Mouse (Mus musculus) frontal cortex, postnatal 25 days (tissue): ENCODE measurements at regions not wholly inside any gene's neighbourhood (a gene's known extent, or its start where the extent isn't known, plus 50 kb on each side); places are given as distances from the start of the nearest gene placed in this dataset.

ENCODE experiments used
- DNase-seq, 2 experiments: peaks; one replicate each; pipeline ENCODE4 v3.0.0; 2022; ENCODE audit warnings: low spot score in 2 of 2

DNA sequence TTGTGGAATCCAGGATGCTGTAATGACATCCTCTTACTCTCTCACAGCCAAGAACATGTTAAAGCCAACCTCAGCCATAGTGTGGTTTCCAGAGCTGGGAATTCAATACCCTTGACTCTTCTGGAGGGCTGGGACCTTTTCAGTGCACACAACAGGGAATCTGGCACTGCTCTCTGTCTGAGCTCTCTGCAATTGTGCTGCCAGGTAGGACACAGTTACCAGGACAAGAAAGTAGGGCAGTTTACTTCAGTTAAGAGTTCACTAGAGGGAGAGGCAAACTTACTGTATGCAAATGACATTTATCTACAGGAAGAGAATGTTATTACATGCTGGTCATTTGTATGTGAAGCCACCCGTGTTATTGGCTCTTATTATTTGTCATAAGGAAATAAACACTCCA lies 197.6 kb downstream of the Arl4a start:
- DNase-seq = no peak

DNA sequence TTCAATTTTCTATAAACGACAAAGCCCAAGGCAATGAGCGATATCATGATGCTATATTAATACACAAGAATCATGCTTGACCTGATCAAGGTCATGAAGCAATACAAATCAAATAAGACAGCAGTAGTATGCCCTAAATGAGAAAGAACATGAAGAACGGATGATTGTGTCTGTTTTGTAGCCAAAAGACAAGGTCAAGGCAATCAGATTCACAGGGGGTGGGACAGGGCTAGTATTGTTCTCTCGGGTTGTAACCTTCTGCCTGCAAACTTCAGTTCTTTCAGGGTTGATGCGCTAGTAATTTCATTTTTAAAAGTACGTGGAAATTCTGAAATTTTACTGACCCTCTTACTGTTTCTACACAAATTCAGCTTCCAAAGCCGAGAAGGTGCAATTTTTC lies 206.7 kb downstream of the Arl4a start:
- DNase-seq = no peak

DNA sequence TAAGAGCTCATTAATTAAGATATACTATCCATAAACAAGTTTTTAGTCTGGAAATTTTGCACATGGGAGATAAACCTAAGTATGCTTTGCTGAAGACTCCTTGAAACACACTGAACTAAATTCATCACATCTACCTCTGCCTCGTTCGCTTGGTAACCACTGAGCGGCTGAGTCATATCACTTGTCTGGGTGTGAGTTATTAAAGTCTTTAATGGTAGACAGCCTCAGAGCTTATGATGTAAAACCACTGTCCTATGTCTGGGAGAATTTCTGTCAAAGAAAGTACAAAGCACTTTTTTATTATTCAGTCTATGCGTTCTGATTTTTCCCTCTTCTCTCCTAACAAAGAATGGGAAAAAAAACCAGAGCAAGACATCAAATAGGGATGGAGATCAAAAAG lies 207.3 kb downstream of the Arl4a start:
- DNase-seq = no peak

DNA sequence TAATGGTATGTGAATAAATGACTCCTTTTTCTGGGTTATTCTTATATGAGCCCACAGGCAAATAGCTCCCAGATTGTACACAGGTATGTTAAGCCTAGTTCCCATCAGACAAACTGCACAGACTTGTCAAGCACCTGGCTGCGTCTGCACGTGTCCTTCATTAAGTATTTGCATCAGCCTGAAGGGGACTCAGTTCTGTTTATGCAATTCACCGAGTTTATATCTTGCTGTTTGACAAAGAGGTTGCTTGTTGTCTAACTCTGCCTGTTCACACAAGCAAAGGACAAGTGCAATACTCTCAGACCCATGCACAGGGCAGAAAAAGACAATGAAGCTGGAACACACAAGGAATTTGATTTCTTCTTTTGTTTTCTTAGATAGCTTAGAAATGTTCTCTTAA lies 215.2 kb downstream of the Arl4a start:
- DNase-seq = no peak

DNA sequence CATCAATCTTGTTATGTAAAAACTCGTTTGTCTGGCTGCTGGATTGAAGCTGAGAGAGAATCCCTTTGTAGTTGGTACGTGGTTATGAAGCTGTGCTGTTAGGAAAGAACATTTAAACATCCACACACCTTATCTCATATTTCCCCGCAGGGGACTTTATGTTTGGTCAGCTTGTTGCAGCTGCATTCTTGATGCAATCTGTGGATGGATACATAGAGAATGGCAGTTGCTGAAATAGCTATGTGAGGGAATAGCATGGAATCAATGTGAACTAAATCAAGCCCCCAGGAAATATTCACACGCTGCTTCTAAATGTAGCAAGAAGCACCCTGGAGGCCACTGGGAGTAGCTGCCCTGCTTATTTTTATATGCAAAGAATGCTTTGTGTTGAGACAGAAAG lies 236.3 kb downstream of the Arl4a start:
- DNase-seq = no peak

DNA sequence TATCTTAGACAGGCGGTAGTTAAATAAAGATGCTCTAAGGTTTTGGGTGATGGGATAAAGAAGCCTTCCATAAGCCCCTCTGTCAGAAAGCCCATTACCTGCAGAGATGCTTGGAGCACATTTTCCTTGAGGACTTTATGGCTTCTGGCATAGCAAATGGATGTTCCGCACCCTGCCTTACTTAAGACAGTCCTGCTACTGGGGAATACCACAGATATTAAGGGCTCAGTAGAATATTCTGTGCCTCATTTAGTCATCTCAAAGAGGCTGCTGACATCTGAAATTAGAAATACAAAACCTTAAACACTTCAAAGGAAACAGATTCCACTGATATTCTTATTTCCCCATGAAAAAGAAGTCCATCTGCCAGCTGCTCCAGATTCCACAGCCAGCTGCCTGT lies 240.0 kb downstream of the Arl4a start:
- no peak for DNase-seq

DNA sequence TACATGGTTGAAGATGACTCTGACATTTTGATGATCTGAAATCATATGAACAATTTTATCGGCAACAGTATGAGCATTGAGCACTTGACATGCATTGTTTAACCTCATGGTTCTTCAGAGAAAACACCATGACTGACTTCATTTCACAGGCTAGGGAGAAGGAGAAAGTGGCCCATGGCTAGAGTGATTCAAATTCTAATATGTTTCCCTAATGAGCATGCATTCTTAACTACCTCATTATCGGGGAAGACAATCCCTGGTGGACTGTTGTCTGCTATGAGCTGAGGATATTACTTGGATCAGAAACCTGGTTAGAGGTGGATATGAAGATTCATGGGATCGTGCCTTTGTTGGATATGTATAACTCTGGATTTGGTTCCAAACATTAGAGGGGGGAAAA lies 240.9 kb downstream of the Arl4a start:
- DNase-seq = no peak

DNA sequence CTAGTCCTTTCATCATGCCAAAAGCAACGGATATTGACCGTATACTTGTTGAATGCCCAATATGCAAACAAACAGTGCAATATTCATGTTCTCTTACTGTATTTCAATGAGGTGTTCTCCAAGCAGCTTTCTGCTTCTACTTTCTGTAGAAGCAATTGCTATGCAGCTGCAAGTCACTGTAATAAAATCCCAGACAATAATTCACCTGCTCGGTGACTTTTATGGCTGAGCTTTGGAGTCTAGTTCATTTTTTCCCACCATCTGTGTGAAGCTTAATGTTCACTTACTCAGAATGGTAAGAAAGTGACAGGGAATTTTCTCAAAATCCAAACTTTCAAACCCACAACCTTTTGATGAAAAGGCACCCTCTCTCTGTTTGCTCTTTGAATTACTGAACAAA lies 252.8 kb downstream of the Arl4a start:
- DNase-seq = no peak

DNA sequence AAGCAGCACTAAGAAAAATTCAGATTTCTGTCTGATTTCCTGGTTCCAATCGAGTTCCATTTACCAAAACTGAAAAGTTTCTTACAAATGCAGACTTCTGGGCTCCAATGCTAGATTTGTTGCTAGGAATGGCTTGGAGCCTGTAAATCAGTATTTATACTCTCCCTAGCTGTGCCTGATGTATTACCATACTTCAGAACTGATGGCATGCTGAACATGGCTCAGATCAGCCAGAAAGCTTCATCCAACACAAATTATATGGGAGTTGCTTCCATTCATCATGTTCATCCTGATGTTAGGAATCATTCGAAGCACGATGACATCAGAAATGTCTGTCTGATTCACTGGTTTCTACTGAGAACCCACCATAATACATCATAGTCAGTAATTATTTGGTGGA lies 253.3 kb downstream of the Arl4a start:
- no peak for DNase-seq

DNA sequence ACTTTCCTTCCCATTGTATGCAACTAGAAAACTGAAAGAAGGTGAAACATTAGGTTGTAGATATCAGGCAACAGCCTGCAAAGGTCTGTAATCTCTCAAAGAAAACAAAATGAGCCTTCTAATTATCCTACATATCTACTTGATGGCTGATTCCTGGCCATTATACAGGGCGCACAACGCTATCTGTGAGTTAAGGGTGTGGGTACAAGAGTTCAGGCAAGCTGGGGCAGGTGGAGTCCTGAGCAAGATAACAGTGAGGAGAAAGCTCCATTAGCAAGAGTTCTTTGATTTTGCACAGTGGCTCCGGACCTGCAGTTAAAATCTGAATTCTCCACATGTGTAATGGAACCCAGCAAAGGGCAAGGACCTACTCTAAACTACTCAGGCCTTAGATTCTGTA lies 261.7 kb downstream of the Arl4a start:
- no peak for DNase-seq

DNA sequence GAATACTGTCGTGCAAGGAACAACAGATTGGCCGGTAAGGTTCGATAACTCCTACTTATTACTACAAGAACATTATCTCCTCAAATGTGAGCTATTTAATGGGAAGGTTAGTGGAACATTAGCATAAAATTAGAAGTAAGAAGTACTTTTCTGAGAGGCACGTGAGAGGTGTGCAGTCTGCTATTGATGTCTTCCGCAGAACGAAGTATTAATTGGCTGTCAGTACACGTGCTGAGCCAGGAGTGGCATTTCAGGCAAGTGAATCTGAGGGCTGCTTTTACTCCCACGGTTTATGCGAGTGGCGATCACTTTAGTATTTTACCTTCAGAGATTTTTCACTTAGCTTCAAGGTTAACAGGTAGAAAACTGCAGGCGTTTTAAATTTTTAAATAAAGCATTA lies 270.8 kb downstream of the Arl4a start:
- DNase-seq = no peak

DNA sequence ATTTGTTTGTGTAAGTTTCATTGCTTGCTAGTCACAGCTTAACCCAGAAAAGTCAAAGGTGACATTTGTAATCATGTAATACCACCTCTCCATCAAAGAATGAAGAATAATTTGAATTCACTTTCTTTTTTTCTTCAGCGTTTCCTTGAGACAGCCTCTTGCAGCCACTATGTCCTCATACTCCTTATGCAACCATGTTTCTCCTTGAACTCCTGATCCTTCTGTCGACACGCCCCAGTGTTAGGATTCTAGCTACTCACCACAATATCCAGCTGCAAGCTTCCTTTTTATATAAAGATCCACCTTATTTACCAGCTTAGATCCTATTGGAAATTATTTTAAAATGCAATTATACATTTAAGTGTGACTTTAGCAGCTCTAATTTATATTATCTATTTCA lies 274.3 kb downstream of the Arl4a start:
- no peak for DNase-seq

DNA sequence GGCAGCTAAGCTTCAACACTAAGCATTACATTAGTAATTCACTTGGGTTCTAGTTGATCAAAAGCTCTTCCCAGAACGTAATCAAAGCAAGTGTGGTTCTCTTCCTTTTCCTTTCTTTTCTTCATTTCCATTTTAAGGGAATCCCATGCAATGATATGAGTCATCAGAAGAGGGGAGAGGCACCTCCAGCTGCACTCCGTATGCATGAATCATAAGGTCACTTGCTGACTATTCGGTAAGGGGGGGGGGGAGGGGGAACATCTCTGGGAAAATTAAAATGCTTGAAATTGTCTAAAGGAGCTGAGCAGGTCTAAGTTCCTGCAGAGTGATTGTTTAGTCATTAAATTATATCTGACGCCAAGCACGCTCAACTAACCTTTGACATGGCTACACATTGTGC lies 275.9 kb downstream of the Arl4a start:
- DNase-seq = no peak

DNA sequence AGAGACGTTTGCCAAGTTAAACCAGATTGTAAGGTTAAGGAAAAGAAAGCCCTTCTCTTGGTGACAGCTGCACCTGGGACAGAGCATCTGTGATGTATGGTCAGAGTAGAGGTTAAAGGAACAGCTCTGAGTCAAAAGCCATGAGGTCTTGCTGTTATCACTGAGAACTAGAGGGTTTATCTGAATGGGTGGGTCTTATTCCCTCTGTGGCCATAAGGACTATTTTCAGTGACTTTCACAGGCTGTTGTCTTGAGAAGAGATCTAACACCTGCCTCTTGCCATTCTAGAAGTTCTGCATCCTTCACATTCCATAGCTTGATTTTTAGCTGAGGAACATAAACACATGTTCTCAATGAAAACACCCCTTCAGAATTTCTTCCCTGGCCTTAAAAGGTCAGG lies 276.5 kb downstream of the Arl4a start:
- DNase-seq = no peak

DNA sequence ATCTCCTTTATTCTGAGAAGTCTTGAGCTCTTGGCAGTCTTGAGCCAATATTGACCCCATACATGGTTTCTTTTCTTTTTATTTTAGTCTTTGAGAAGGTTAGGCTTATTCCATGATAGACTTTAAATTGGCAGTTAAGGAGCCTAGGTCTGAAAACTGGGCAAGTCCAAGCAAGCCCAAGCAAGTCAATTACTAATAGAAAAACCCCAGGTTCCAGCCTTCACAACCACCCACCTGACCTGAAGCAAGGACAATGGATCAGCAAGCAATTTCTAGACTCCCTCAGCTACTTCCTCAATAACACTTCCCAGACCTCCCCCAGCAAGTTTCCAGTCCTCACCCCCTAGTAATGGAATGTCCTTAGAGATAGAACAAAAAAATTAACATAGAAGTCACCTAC lies 279.9 kb downstream of the Arl4a start:
- DNase-seq = no peak

DNA sequence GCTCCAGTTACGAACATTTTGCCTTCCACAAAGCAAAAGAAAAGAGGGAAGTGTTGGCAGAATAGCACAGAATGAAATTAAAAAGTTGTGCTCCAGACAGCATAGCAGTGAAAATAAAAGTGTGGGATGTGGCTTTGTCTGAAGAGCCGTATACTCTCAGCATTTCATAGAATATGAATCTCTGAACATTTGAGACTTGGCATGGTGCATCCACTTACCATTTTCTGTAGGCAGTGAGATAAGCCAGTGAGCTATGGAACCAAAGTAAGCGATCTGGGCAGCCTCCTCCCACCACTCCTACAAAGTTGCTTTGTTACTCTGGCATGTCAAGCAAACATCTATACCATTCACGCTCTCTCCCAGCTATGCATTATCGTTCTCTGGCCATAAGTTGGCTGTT lies 286.0 kb downstream of the Arl4a start:
- no peak for DNase-seq

DNA sequence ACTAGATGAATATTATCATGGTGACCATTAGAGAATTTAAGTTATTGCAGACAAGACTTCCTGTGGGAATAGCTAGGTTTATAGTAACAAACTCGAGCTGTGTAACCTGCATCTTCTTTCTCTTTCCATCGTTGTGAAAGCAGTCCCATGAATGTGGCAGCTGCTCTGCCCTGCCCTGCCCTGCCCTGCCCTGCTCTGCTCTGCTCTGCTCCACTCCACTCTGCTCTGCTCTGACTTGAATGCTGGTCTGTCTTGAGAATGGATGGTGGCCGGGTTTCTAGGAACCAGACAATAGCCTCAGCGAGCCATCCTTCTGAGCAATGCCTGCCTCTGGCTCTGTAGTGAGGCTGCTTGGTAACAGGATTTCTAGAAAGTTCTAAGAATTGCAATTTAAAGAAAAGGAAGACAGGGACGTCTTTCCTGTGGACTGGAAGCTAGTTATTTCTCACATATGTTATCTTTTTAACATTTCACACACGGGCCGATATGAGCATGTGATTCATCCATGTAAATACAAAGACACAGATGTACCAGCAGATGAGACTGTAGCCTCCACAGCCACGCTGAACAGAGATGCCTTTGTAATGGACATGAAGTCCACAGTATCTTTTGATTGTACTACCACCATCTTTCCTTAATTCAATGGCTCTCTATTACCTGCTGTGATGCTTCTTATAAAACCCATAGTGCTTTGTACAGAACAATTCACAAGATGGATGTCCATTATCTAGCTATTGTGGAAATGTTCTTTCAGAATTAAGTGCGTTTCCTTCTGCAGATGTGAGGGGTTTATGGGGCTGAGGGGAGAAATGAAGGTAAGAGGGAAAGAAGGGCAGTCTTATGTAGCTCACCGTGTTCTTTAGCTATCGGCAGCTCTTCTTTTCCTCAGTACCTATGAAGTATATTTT lies 295.4 kb downstream of the Arl4a start:
- no peak for DNase-seq

DNA sequence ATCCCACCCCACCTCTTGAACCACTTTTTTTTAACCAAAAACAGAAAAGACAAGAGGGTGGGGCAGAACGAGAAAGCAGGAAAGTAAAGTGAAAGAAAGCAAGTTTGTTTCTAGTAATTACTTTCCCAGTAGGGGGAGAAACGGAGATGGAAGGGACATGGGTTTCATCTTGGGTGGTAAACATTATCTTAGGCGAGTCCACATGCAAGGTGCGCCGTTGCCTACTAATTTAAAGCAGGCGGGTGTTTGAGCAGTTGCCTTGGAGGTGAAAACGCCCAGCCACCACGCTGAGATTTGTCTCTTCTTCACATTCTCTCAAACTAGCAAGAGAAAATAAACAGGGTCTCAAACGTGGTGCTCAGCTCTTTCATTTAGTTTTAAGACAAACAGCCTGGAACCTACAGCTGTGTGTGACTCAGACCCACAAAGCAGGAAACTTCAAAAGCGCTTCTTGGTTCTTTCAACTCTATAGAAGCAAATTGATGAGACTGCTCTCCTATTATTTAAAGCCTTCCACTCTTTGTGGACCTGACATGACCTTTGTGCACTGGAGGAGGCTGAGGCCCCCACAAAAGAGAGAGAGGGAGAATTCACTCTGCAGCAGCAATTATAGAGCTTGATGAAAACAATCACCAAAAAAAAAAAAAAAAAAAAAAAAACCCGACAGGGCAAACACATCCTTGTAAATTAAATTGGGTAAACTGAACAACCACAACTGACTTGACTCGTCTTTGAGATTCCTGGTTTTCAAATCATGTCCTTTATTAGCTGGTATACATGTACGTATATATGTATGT lies 296.6 kb downstream of the Arl4a start:
- DNase-seq = no peak

DNA sequence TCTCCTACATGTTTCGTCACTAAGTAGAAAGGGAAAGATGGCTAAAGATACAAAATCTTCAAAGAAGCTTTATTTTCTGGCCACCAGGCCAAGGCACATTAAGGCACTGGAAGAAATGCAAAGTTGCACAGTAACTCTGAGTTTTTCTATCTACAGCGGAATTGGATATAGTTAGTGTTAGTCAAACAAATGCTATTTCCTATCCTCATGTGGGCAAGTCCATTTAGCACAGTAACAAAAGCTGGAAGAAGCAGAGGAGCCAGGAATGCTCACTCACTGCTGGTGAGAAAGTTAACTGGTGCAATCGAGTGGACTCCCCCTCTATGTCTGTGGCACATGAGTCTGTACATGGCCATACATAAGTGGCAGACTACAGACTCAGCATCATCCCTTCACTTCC lies 300.9 kb downstream of the Arl4a start:
- no peak for DNase-seq

DNA sequence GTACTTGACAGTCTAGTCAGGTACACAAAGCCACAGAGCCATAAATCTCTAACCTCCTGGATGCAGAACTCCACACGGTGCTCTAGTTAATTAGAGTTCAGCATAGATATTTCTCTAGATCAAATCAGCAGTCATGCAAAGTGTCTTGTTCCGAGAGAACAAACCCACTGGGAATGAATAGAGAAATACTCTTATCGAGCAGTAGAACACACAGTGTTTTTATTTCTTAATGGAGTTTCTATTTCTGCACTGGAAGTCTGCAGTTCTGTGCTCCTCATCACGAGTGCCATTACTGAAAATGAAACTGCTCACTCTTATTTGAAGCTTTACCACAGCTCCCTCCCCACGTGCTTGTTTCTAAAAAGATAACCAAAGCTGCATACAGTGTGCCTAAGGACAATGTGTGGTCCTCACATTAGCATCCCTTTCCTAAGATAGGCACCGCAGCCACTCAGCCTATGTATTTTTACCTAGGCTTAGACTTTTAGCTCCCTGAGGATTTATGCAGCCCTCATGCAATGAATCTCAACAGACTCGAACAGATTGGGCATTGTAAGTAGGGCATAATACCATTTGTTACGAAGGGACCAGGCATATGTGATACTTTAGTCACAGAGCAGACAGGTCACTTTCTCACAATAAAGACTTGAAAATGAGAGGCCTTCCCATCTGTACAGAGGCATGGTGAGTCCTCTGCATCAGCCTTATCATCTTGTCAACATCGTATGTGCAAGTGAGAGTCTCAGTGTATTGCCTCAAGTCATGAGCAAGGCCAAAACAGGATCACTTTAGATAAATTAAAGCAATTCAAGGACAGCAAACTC lies 301.5 kb downstream of the Arl4a start:
- no peak for DNase-seq

DNA sequence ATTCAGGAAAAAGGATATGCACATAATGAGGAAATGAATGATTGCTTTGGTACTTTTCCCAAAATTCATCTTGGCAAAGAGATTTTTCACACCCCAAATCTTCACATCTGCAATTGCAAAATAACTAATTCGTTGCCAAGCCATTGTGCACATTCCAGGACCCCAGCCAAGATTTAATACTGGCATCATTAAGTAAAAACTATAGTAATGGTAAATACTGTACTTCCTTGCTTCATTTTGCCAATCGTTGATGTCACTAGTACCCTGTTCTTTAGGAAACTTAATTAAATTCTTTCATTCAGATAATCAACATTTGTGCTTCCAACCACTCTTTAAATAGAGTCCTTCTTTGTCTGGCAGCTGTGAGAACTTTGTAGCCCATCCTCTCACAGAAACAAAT lies 303.6 kb downstream of the Arl4a start:
- no peak for DNase-seq

DNA sequence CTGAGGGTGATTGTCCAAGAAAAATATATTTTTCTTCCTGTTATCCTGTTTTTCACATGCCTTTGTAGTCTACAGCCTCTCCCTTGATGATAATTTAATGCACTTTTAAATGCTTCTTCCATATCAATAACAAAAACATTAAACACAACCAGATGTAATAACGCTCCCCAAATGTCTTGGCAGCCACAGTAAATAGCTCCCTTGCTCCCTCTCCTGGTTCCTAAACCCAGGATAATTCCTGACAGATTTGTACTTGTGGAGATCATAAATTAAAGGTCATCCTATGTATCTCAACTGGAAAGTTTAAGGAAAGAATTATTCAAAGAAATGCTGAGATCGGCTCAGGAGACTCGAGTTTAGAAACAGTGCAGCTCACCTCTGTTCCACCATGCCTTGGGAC lies 306.6 kb downstream of the Arl4a start:
- no peak for DNase-seq
